Mouse (Mus musculus): ENCODE measurements around the gene Aqp5. TPM values are rescaled to one million over a fixed set of nuclear protein-coding genes. Genes with fewer than 3 reads are reported as not detected.
A peak's percentile ranks its signal among the peaks of the same experiment; 100 is the strongest.

The Aqp5 gene
- not detected in 2 replicates for polyA plus RNA-seq (2014; fragmentation: Nextera tagmentation; extraction: Ambion mirVana)

GRCm38 (mm10) chr15:99590429-99591084 is at the start of gene Aqp5:
TSS of gene Aqp5 (plus strand) at chr15:99590782.
- Histone ChIP-seq H3K4me3 (ENCODE audit: low read depth, low read length) (peak within 1 kb of the TSS; percentile 32), H3K36me3 (ENCODE audit: control insufficient read depth, insufficient read depth, low read length) (no peaks in the 10 kb centered on the region), H3K4me2 (ENCODE audit: low read depth, severe bottlenecking) (peak within 1 kb of the TSS; percentile 55), H3K9ac (ENCODE audit: low read length) (no peak within 1 kb of the TSS), H3K27me3 (ENCODE audit: control insufficient read depth, insufficient read depth, low read length) (peaks cover 93% of the 10 kb centered on the region), H3K27ac (replicated peaks; ENCODE audit: low read depth, low read length) (no peak within 1 kb of the TSS), H3K9me3 (ENCODE audit: control insufficient read depth, low read length) (no peaks in the 10 kb centered on the region), H3K4me1 (ENCODE audit: control insufficient read depth, insufficient read depth, low read length) (0 out of 2 replicates have a peak, but pooled peaks cover 7% of the 10 kb centered on the region)
- 1% methylated on average over 58 of the region's 83 CpGs for WGBS
- ATAC-seq (ENCODE audit: insufficient number of reproducible peaks, low FRiP score, low TSS enrichment, low read depth) (no peak), DNase-seq (ENCODE audit: low spot score) (peak; percentile 49)

GRCm38 (mm10) chr15:99544047-99544446 is 46.5 kb upstream of the Aqp5 start:
- no peak for DNase-seq (ENCODE audit: low spot score)
- Histone ChIP-seq H3K4me1 (ENCODE audit: control insufficient read depth, insufficient read depth, low read length) (0 out of 2 replicates have a peak, but pooled peaks cover 8% of the 10 kb centered on the region), H3K4me3 (ENCODE audit: low read depth, low read length) (no peak overlapping the region), H3K27ac (replicated peaks; ENCODE audit: low read depth, low read length) (no peak overlapping the region), H3K4me2 (ENCODE audit: low read depth, severe bottlenecking) (no peak overlapping the region), H3K9ac (ENCODE audit: low read length) (no peak overlapping the region), H3K9me3 (ENCODE audit: control insufficient read depth, low read length) (no peaks in the 10 kb centered on the region), H3K36me3 (ENCODE audit: control insufficient read depth, insufficient read depth, low read length) (no peaks in the 10 kb centered on the region), H3K27me3 (ENCODE audit: control insufficient read depth, insufficient read depth, low read length) (no peaks in the 10 kb centered on the region)
- 31% methylated on average over 7 of the region's 7 CpGs for WGBS
- ATAC-seq (ENCODE audit: insufficient number of reproducible peaks, low FRiP score, low TSS enrichment, low read depth): no peak

GRCm38 (mm10) chr15:99546596-99546995 is 44.0 kb upstream of the Aqp5 start:
- Histone ChIP-seq H3K4me1 (ENCODE audit: control insufficient read depth, insufficient read depth, low read length) (0 out of 2 replicates have a peak, but pooled peaks cover 8% of the 10 kb centered on the region), H3K4me2 (ENCODE audit: low read depth, severe bottlenecking) (no peak overlapping the region), H3K27ac (replicated peaks; ENCODE audit: low read depth, low read length) (0 out of 2 replicates have a peak overlapping the region, but pooled peaks have one; percentile 4), H3K4me3 (ENCODE audit: low read depth, low read length) (no peak overlapping the region), H3K9ac (ENCODE audit: low read length) (no peak overlapping the region), H3K36me3 (ENCODE audit: control insufficient read depth, insufficient read depth, low read length) (no peaks in the 10 kb centered on the region), H3K27me3 (ENCODE audit: control insufficient read depth, insufficient read depth, low read length) (no peaks in the 10 kb centered on the region), H3K9me3 (ENCODE audit: control insufficient read depth, low read length) (no peaks in the 10 kb centered on the region)
- WGBS: 49% methylated on average over 11 of the region's 11 CpGs
- DNase-seq (ENCODE audit: low spot score) (peak; percentile 68), ATAC-seq (ENCODE audit: insufficient number of reproducible peaks, low FRiP score, low TSS enrichment, low read depth) (no peak)

- ATAC-seq (ENCODE audit: insufficient number of reproducible peaks, low FRiP score, low TSS enrichment, low read depth): no peak
- no peak for DNase-seq (ENCODE audit: low spot score)
- Histone ChIP-seq H3K36me3 (ENCODE audit: control insufficient read depth, insufficient read depth, low read length) (no peaks in the 10 kb centered on the region), H3K27me3 (ENCODE audit: control insufficient read depth, insufficient read depth, low read length) (no peaks in the 10 kb centered on the region), H3K9ac (ENCODE audit: low read length) (no peak overlapping the region), H3K4me3 (ENCODE audit: low read depth, low read length) (no peak overlapping the region), H3K4me2 (ENCODE audit: low read depth, severe bottlenecking) (no peak overlapping the region), H3K9me3 (ENCODE audit: control insufficient read depth, low read length) (no peaks in the 10 kb centered on the region), H3K4me1 (ENCODE audit: control insufficient read depth, insufficient read depth, low read length) (0 out of 2 replicates have a peak, but pooled peaks cover 8% of the 10 kb centered on the region), H3K27ac (replicated peaks; ENCODE audit: low read depth, low read length) (no peak overlapping the region)
- WGBS: 67% methylated on average over 6 of the region's 6 CpGs
Observed at GRCm38 (mm10) chr15:99547732-99548131, 42.9 kb upstream of the Aqp5 start.

GRCm38 (mm10) chr15:99549901-99550300 is 40.7 kb upstream of the Aqp5 start:
- no peak for ATAC-seq (ENCODE audit: insufficient number of reproducible peaks, low FRiP score, low TSS enrichment, low read depth)
- WGBS: 37% methylated on average over 2 of the region's 2 CpGs
- no peak for DNase-seq (ENCODE audit: low spot score)
- Histone ChIP-seq H3K4me2 (ENCODE audit: low read depth, severe bottlenecking) (no peak overlapping the region), H3K9me3 (ENCODE audit: control insufficient read depth, low read length) (no peaks in the 10 kb centered on the region), H3K4me1 (ENCODE audit: control insufficient read depth, insufficient read depth, low read length) (0 out of 2 replicates have a peak, but pooled peaks cover 8% of the 10 kb centered on the region), H3K4me3 (ENCODE audit: low read depth, low read length) (no peak overlapping the region), H3K27ac (replicated peaks; ENCODE audit: low read depth, low read length) (no peak overlapping the region), H3K9ac (ENCODE audit: low read length) (no peak overlapping the region), H3K36me3 (ENCODE audit: control insufficient read depth, insufficient read depth, low read length) (no peaks in the 10 kb centered on the region), H3K27me3 (ENCODE audit: control insufficient read depth, insufficient read depth, low read length) (no peaks in the 10 kb centered on the region)

GRCm38 (mm10) chr15:99553767-99554166 is 36.8 kb upstream of the Aqp5 start:
- no peaks in the 10 kb centered on the region for H3K36me3 ChIP-seq (ENCODE audit: control insufficient read depth, insufficient read depth, low read length)
- DNase-seq (ENCODE audit: low spot score) (no peak), ATAC-seq (ENCODE audit: insufficient number of reproducible peaks, low FRiP score, low TSS enrichment, low read depth) (no peak)
- 48% methylated on average over 6 of the region's 6 CpGs for WGBS
- H3K4me2 ChIP-seq (ENCODE audit: low read depth, severe bottlenecking): no peak overlapping the region
- no peaks in the 10 kb centered on the region for H3K4me1 ChIP-seq (ENCODE audit: control insufficient read depth, insufficient read depth, low read length)
- H3K9me3 ChIP-seq (ENCODE audit: control insufficient read depth, low read length): no peaks in the 10 kb centered on the region
- H3K27ac ChIP-seq (replicated peaks; ENCODE audit: low read depth, low read length): no peak overlapping the region
- no peak overlapping the region for H3K9ac ChIP-seq (ENCODE audit: low read length)
- no peak overlapping the region for H3K4me3 ChIP-seq (ENCODE audit: low read depth, low read length)
- no peaks in the 10 kb centered on the region for H3K27me3 ChIP-seq (ENCODE audit: control insufficient read depth, insufficient read depth, low read length)

GRCm38 (mm10) chr15:99558947-99559346 is 31.6 kb upstream of the Aqp5 start:
- Histone ChIP-seq H3K4me1 (ENCODE audit: control insufficient read depth, insufficient read depth, low read length) (no peaks in the 10 kb centered on the region), H3K27me3 (ENCODE audit: control insufficient read depth, insufficient read depth, low read length) (no peaks in the 10 kb centered on the region), H3K9ac (ENCODE audit: low read length) (no peak overlapping the region), H3K9me3 (ENCODE audit: control insufficient read depth, low read length) (no peaks in the 10 kb centered on the region), H3K27ac (replicated peaks; ENCODE audit: low read depth, low read length) (no peak overlapping the region), H3K36me3 (ENCODE audit: control insufficient read depth, insufficient read depth, low read length) (no peaks in the 10 kb centered on the region), H3K4me3 (ENCODE audit: low read depth, low read length) (no peak overlapping the region), H3K4me2 (ENCODE audit: low read depth, severe bottlenecking) (no peak overlapping the region)
- DNase-seq (ENCODE audit: low spot score): no peak
- WGBS: 88% methylated on average over 1 of the region's 1 CpGs
- no peak for ATAC-seq (ENCODE audit: insufficient number of reproducible peaks, low FRiP score, low TSS enrichment, low read depth)

- Histone ChIP-seq H3K27me3 (ENCODE audit: control insufficient read depth, insufficient read depth, low read length) (no peaks in the 10 kb centered on the region), H3K9ac (ENCODE audit: low read length) (no peak overlapping the region), H3K4me3 (ENCODE audit: low read depth, low read length) (no peak overlapping the region), H3K4me2 (ENCODE audit: low read depth, severe bottlenecking) (no peak overlapping the region), H3K36me3 (ENCODE audit: control insufficient read depth, insufficient read depth, low read length) (no peaks in the 10 kb centered on the region), H3K4me1 (ENCODE audit: control insufficient read depth, insufficient read depth, low read length) (no peaks in the 10 kb centered on the region), H3K9me3 (ENCODE audit: control insufficient read depth, low read length) (no peaks in the 10 kb centered on the region), H3K27ac (replicated peaks; ENCODE audit: low read depth, low read length) (no peak overlapping the region)
- WGBS: 79% methylated on average over 10 of the region's 10 CpGs
- no peak for ATAC-seq (ENCODE audit: insufficient number of reproducible peaks, low FRiP score, low TSS enrichment, low read depth)
- DNase-seq (ENCODE audit: low spot score): no peak
Observed at GRCm38 (mm10) chr15:99560246-99560645, 30.3 kb upstream of the Aqp5 start.

GRCm38 (mm10) chr15:99567371-99567770 is 23.2 kb upstream of the Aqp5 start:
- DNase-seq (ENCODE audit: low spot score): no peak
- Histone ChIP-seq H3K4me2 (ENCODE audit: low read depth, severe bottlenecking) (no peak overlapping the region), H3K9me3 (ENCODE audit: control insufficient read depth, low read length) (no peaks in the 10 kb centered on the region), H3K4me1 (ENCODE audit: control insufficient read depth, insufficient read depth, low read length) (no peaks in the 10 kb centered on the region), H3K27ac (replicated peaks; ENCODE audit: low read depth, low read length) (no peak overlapping the region), H3K36me3 (ENCODE audit: control insufficient read depth, insufficient read depth, low read length) (no peaks in the 10 kb centered on the region), H3K4me3 (ENCODE audit: low read depth, low read length) (no peak overlapping the region), H3K27me3 (ENCODE audit: control insufficient read depth, insufficient read depth, low read length) (no peaks in the 10 kb centered on the region), H3K9ac (ENCODE audit: low read length) (no peak overlapping the region)
- no peak for ATAC-seq (ENCODE audit: insufficient number of reproducible peaks, low FRiP score, low TSS enrichment, low read depth)
- WGBS: 77% methylated on average over 4 of the region's 4 CpGs
